Mouse (Mus musculus): Measurements from ENCODE around the gene Arhgap19.

Gene Arhgap19

DNA sequence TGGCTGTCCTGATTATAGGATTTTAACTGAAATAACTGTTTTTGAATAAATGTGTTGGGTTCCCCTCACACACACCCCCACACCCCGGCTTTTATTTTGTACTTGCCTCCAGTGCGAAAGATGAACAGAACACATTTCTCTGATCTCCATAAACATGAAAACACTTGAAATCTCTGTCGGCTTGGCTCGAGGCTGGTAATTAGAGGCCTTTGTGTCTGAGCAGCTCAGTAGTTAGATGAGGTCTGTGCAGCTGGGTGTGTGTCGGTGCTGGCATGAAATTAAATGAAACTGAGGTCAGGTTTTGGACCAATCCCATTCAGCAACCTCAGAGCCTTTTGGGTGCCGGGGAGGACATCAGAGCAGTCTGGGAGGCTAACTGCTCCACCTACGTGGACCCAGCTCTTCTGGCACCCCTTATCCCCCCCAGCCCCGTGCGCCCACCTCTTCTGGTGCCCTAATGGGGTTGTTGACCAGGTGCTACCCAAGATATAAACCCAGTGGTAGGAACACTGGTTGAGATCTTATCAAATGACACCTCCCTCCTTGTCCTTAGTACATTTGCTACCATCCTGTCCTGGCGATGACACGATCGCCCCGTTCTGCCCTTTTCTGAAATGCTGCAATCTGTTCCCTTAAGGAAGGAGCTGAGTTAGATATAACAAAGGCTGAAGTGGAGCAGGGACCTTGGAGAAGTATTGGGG lies 30.8 kb upstream of the Arhgap19 start:
- DNase-seq (ENCODE audit: extremely low spot score, low read depth, low spot score) = no peak

GRCm38 (mm10) chr19:41831718-41832391 lies 30.0 kb upstream of the Arhgap19 start:
- no peak for DNase-seq (ENCODE audit: extremely low spot score, low read depth, low spot score)

GRCm38 (mm10) chr19:41831101-41831570 lies 29.3 kb upstream of the Arhgap19 start:
- DNase-seq (ENCODE audit: extremely low spot score, low read depth, low spot score) = no peak

DNA sequence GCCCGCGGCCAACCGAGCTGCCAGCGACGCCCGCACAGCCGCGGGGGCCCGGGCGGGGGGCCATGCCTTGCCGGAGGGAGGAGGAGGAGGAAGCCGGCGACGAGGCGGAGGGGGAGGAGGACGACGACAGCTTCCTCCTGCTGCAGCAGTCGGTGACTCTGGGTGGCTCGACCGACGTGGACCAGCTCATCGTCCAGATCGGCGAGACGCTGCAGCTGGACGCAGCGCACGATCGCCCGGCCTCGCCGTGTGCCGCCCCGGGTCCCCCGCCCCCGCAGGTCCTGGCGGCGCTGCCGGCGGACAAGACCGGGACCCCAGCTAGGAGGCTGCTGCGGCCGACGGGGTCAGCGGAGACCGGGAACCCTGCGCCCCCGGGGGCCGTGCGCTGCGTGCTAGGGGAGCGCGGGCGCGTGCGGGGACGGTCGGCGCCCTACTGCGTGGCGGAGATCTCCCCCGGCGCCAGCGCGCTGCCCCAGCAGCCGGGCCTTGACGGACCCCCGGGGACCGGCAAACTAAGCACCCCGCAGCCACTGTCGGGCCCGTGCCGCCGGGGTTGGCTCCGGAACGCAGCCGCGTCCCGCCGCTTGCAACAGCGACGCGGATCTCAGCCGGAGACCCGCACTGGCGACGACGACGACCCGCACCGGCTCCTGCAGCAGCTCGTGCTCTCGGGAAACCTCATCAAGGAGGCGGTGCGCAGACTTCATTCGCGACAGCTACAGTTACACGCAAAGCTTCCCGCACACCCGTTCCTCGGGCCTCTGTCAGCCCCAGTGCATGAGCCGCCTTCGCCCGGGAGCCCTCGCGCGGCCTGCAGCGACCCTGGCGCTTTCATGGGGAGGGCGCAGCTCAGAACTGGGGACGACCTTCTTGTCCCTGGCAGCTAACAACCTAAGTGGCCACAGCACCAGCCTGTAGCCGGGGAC lies 28.5 kb upstream of the Arhgap19 start:
- DNase-seq (ENCODE audit: extremely low spot score, low read depth, low spot score) = no peak

GRCm38 (mm10) chr19:41829381-41830105 lies 27.7 kb upstream of the Arhgap19 start, which contains the start of gene Frat1:
Gene Frat1, plus strand, starts transcription at chr19:41829970.
- DNase-seq (ENCODE audit: extremely low spot score, low read depth, low spot score) = peak; percentile 66

DNA sequence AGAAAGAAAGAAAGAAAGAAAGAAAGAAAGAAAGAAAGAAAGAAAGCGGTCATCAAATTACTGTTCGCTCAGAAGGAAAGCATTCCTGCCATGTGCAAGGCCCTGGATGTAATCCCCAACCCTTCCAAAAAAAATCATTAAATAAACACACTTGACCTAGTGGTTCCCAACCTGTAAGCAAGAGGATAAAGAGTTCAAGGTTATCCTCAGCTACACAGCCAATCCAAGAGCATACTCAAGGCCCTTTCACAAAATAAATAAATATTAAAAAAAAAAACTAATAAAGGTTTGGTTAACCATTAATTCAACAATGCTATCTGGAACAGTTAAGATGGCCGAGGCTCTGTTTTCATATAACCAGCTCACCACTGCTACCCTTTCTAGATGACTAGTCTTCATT lies 27.1 kb upstream of the Arhgap19 start:
- no peak for DNase-seq (ENCODE audit: extremely low spot score, low read depth, low spot score)

- DNase-seq (ENCODE audit: extremely low spot score, low read depth, low spot score) = no peak
These were observed 24.7 kb upstream of the Arhgap19 start for GRCm38 (mm10) chr19:41826529-41826928.

- no peak for DNase-seq (ENCODE audit: extremely low spot score, low read depth, low spot score)
These were observed 23.1 kb upstream of the Arhgap19 start for GRCm38 (mm10) chr19:41824950-41825349.

DNA sequence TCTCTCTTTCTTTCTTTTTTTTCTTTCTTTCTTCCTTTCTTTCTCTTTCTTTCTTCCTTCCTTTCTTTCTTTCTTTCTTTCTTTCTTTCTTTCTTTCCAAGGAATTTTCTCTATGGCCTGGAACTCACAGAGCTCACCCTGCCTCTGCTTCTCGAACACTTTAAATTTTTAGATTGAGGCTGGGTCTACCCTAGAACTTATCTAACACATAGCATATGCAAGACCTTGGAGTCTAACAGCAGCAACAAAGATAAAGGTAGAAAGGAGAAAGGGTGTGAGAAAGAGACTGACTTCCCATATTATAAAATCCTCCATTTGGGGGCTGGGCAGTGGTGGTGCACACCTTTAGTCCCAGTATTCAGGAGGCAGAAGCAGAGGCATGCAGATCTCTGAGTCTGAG lies 20.7 kb upstream of the Arhgap19 start:
- no peak for DNase-seq (ENCODE audit: extremely low spot score, low read depth, low spot score)

DNA sequence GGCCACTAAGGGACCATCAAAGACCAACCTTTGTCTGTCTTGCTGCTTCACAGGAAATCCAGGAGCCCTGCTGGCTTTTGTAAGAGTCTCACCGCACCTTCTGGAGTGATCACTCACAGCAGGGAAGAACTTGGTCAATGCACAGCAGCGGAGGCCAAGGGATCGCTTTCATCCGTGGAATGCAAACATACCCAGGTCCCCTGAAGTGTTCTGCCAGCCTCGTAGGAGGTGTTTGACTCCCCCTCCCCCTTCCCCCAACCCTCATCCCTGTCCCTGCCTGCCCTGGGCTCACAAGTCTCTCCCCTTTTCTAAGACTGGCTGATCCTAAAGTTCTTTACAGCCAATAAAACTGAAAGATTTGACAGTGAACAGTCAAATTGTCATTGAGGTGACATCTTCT lies 19.6 kb upstream of the Arhgap19 start:
- DNase-seq (ENCODE audit: extremely low spot score, low read depth, low spot score) = no peak

DNA sequence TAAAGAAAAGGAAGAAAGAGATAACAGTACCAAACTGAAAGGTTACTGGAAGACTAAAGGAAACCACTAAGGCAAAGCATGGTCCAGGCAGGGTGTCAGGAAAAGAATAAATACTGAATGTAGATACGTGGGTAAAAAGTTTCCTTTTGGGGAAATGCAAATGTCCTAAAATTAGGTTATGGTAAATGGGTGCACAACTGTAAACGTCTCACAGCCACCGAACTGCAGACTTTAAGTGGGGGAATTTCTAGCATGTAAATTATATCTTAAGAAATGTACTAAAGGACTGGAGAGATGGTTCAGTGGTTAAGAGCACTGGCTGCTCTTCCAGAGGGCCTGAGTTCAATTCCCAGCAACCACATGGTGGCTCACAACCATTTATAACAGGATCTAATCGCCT lies 16.9 kb upstream of the Arhgap19 start:
- DNase-seq (ENCODE audit: extremely low spot score, low read depth, low spot score) = no peak

GRCm38 (mm10) chr19:41817325-41817724 lies 15.5 kb upstream of the Arhgap19 start:
- no peak for DNase-seq (ENCODE audit: extremely low spot score, low read depth, low spot score)

- DNase-seq (ENCODE audit: extremely low spot score, low read depth, low spot score) = no peak
These were observed 15.1 kb upstream of the Arhgap19 start for GRCm38 (mm10) chr19:41816915-41817314.

DNA sequence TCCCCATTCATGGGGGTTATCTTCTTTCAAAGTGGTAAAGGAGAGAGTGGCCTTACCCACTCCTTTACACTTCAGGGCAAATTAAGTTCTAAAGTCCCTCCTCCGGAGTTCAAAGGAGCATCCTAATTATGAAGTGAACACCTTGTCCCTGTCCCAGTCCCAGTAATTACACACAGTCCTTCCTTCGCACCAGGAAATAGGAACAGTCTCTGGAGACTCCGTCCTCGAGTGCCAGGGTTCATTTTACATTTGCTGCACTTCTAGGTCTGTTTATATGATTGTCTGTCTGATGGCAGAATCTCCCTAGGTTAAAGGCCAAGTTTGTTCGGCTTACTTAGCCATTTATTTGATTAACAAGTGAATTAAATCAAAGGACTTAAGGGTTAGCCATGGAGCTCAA lies 14.6 kb upstream of the Arhgap19 start:
- no peak for DNase-seq (ENCODE audit: extremely low spot score, low read depth, low spot score)

GRCm38 (mm10) chr19:41813374-41813773 lies 11.5 kb upstream of the Arhgap19 start:
- no peak for DNase-seq (ENCODE audit: extremely low spot score, low read depth, low spot score)

DNA sequence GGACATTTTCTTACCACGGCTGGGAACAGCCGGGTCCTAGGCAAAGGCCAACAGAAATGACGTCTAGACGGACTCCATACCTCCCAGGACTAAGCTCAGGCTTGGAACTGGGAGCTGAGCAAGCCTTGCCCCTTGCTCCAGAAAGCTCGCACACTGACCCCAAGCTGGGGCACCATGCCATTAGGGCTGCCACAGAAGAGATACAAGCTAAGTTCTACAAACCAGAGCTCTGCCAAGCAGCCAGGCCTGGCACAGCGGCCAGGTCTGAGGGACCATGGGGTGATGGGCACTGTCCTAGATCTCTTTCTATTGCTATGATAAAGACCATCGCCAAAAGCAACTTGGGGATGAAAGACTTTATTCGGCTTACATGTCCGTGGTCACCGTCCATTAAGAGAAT lies 10.7 kb upstream of the Arhgap19 start:
- no peak for DNase-seq (ENCODE audit: extremely low spot score, low read depth, low spot score)

DNA sequence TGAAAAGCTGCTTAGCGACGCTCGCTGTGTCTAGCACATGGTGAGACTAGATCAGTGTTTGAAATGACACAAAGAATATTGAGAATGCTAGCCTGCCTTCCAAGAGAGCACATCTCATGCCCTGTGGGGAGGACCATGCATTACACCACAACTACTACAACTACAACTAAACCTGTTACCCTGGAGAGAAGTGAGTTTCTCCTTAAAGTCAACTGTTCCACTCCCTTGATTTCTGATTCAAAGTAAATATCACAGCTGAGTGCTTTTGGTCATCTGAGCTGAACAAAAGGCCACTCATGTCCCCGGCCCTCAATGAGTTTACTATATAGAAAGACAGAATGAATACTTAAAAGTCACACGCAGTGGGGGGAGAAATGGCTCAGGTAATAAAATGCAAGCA lies 8.2 kb upstream of the Arhgap19 start:
- DNase-seq (ENCODE audit: extremely low spot score, low read depth, low spot score) = no peak

GRCm38 (mm10) chr19:41808104-41808634 lies 6.3 kb upstream of the Arhgap19 start:
- DNase-seq (ENCODE audit: extremely low spot score, low read depth, low spot score) = no peak

- no peak for DNase-seq (ENCODE audit: extremely low spot score, low read depth, low spot score)
These were observed 5.7 kb upstream of the Arhgap19 start for GRCm38 (mm10) chr19:41807497-41807896.

- no peak for DNase-seq (ENCODE audit: extremely low spot score, low read depth, low spot score)
These were observed 4.0 kb upstream of the Arhgap19 start for GRCm38 (mm10) chr19:41805831-41806230.

DNA sequence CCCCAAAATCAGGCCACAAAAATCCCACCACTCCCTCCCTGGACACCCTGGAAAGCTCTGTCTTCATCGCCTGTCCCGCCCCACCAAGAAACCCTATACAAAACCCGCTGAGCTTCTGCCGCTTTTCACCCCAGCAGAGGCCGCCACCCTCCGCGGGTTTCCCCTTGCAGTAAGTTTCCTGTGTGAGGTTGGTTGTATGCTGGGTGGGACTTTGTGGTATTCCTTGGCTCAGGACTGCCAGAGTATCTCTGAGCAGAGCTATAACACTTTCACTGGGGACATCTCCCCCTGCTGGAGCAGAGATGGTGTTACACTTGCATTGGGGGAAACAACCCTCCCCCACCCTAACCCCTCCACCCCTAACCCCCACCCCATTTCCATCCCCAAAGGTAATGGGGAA lies 1.5 kb upstream of the Arhgap19 start:
- no peak for DNase-seq (ENCODE audit: extremely low spot score, low read depth, low spot score)

All from hindlimb bud, embryonic 11.5 days (tissue).